Mouse (Mus musculus) brown adipose tissue, adult 24 weeks (tissue): ENCODE data around the gene Adam17. TPM values are rescaled to one million over a fixed set of nuclear protein-coding genes. Genes with fewer than 3 reads are reported as not detected.

Experiments used
- H3K27ac ChIP-seq: fragments of 200-500 bp; replicated peaks from 2 replicates; pipeline ENCODE4 v1.5.1; 2012; ENCODE audit warnings: low read depth, mild to moderate bottlenecking, low read length
- H3K4me1 ChIP-seq: fragments of 200-500 bp; 2 replicates; pipeline ENCODE4 v1.6.1; 2012; ENCODE audit warnings: low read length, mixed read lengths; ENCODE audit not compliant: control insufficient read depth, insufficient read depth, insufficient read length
- H3K4me3 ChIP-seq: fragments of 200-500 bp; 2 replicates; pipeline ENCODE4 v1.5.1; 2012; ENCODE audit warnings: low read depth, mild to moderate bottlenecking, low read length, moderate library complexity; ENCODE audit not compliant: insufficient read depth
- polyA plus RNA-seq: library from polyadenylated mRNA; stranded (reverse); fragments of >200 nt; gene quantifications from 2 replicates; pipeline ENCODE4 v1.2.4, GENCODE M21; 2012; ENCODE audit not compliant: missing spikeins, insufficient read depth, insufficient read length

Gene Adam17
- polyA plus RNA-seq, 1 experiment, result 14.9 TPM

DNA sequence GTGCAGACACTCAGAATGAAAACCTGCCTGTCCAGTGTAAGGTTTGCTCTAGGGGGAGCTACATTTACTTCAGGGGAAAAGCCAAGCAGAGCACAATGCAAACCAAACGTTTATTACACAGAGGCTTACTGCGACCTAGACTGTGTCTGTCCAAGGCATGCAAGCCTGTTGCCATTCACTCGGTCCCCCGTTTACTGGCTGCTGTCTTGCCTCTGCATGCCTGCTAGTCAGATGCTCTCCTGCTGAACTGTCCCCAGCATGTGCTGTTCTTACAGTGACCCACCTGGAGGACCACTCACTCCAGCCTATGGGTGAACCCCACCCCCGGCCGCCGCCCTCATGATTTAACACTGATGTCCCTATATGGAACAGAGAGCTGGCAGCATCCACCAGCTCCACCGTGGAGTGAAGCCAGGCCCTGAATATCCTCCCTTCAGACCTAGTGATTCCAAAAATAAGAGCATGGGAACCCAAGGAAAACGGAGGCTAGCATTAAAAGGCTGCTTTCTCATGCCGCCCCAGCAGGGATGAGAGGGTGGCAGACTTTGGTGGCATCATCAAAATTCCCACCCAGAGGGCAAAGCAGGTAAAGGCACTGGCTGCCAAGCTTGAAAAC is 42.4 kb downstream of the Adam17 start:
- H3K4me1 ChIP-seq, result no peaks in the 10 kb centered on the region
- no peak overlapping the region for H3K27ac ChIP-seq
- H3K4me3 ChIP-seq, result no peak overlapping the region

DNA sequence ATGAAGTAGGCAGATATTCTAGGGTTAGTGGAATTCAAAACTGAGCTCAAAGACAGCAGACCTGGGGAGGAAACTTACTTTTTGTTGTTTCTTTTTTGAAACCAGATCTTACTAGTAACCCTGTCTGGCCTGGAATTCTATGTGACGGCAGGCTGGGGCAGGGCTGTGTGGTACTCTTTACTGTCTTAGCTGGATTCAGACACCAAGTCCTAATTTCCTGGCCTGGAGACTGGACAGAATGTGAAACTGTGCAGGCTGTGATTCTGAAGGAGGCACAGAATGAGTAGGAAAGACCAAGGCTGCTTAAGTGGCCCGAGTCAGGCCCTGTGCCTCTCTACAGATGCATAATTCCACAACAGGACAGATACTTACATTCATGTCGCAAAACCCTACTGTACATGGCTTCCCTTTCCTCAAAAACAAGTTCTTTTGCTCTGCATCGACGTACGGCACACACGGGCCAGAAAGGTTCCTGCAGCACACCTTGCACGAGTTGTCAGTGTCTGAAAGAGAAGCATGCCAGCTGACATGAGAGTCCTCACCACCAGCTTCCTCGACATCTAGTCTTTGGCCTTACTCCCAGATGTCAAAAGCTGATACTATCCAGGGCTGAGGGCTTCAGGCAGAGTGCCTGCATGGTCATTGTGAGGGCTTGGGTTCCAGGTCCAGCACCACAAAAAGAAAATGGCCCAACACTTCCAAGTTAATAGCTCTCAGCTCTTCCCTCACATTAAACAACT is 43.6 kb downstream of the Adam17 start:
- Histone ChIP-seq H3K4me3 (no peak overlapping the region), H3K27ac (no peak overlapping the region), H3K4me1 (no peaks in the 10 kb centered on the region)

DNA sequence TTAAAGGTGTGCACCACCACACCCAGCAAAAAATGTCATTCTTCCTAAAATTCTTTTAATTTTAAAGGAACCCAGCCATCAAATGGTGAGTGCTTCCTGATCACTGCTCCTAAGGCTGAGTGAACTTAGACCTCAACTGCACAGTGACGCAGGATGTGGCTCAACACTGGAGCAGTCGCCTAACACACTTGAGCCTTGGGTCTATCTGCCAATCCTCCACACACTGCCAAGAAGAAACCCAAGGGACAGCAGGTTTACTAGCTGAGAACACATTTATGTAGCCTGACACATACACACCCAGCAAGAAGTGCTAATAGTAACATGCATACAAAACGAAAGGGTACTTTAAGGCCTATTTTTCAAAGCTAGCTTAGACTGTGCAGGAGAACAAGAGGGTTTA is 47.1 kb downstream of the Adam17 start:
- no peak overlapping the region for H3K4me3 ChIP-seq
- no peaks in the 10 kb centered on the region for H3K4me1 ChIP-seq
- H3K27ac ChIP-seq, result no peak overlapping the region

DNA sequence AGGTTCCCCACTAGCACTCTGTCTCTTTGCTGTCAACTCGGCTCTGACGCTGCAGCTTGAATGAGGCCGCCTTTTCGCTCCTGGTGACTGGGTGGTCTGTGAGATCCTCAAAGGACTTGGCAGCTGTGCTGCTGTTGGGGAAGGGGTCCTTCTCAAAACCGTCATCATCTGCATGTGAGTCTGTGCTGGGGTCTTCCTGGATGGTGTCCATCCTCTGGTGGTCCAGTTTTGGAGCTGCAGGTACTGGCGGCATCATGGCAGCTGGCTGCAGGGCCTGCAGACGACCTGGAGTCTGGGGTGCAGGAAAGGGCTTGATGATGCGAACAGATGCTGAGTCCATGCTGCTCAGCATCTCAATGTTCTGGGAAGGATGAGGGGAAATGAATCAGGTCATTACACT is 48.2 kb downstream of the Adam17 start:
- H3K4me1 ChIP-seq, result no peaks in the 10 kb centered on the region
- H3K4me3 ChIP-seq, result no peak overlapping the region
- H3K27ac ChIP-seq, result no peak overlapping the region

GRCm38 (mm10) chr12:21324101-21324500 is 49.3 kb downstream of the Adam17 start:
- no peak overlapping the region for H3K27ac ChIP-seq
- H3K4me1 ChIP-seq, result no peaks in the 10 kb centered on the region
- H3K4me3 ChIP-seq, result no peak overlapping the region

DNA sequence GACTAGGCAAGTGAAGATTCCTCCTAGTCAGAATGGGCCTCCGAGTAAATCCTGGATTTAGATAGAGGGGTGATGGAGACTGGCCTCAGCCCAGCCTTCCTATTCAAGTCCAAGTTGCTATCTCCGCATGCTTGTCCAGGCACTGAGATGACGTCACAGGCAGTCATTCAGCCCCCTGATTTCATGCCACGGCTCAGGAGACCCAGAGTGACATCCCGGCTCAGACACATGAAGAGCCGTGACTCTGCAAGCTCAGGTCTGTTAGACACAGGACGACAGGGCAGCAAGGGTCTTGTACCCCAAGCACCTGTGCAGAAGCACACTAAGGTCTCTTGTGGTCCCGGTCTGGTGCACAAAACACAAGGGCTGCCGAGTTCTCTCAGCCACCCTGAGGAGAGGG is 50.6 kb downstream of the Adam17 start:
- Histone ChIP-seq H3K27ac (no peak overlapping the region), H3K4me1 (no peaks in the 10 kb centered on the region), H3K4me3 (no peak overlapping the region)

GRCm38 (mm10) chr12:21322296-21322695 is 51.1 kb downstream of the Adam17 start:
- H3K4me1 ChIP-seq, result no peaks in the 10 kb centered on the region
- H3K4me3 ChIP-seq, result no peak overlapping the region
- no peak overlapping the region for H3K27ac ChIP-seq

GRCm38 (mm10) chr12:21321170-21321569 is 52.3 kb downstream of the Adam17 start:
- Histone ChIP-seq H3K27ac (no peak overlapping the region), H3K4me1 (no peaks in the 10 kb centered on the region), H3K4me3 (no peak overlapping the region)

DNA sequence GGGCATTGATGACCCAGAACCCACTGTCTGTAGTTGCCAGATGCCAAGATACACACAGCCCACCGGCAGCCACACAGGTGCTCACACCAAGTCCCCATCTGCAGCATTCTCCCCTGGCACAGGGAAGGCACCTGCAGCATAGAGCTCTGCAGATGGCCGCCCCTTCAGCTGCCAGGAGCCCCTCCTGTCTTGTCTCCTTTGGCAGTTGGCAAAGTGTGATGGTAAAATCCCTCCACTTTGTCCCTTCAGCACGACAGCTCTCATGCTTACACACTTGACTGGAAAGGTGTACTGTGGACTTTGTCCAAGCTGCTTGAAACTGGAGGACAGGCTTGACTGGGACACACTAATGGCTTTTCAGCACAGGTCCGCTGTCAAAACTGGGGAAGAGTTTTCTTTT is 53.1 kb downstream of the Adam17 start:
- no peaks in the 10 kb centered on the region for H3K4me1 ChIP-seq
- no peak overlapping the region for H3K4me3 ChIP-seq
- no peak overlapping the region for H3K27ac ChIP-seq

GRCm38 (mm10) chr12:21318143-21318895 is 55.1 kb downstream of the Adam17 start:
- H3K27ac ChIP-seq, result no peak overlapping the region
- no peak overlapping the region for H3K4me3 ChIP-seq
- no peaks in the 10 kb centered on the region for H3K4me1 ChIP-seq

DNA sequence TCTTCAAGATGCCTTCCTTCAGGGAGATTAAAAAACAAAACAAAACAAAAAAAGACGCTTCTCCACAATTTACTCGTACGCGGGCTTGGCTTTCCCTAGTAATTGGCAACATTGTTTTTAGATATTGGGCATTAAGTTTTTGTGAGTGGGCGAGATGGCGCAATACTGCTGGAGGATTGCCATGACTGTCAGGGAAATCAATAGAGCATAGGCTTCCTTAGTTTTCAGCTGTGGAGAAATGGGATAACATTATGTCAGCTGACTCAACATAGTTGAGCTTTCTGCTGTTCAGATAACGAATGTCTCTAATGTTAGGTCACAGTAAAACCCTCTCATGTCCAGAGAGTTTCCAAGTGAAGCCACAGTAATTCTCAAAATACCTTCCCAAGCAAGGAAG is 56.6 kb downstream of the Adam17 start:
- Histone ChIP-seq H3K4me1 (no peaks in the 10 kb centered on the region), H3K4me3 (peak overlapping the region; percentile 95), H3K27ac (0 out of 2 replicates have a peak overlapping the region, but pooled peaks have one; percentile 37)

GRCm38 (mm10) chr12:21315923-21316868 is 57.2 kb downstream of the Adam17 start, which contains the start of gene Iah1:
Gene Iah1 (plus strand): TSS chr12:21316389.
- Histone ChIP-seq H3K4me1 (no peaks in the 10 kb centered on the region), H3K27ac (peak within 1 kb of the TSS; percentile 72), H3K4me3 (peak within 1 kb of the TSS; percentile 95)

- Histone ChIP-seq H3K4me3 (no peak overlapping the region), H3K4me1 (no peaks in the 10 kb centered on the region), H3K27ac (no peak overlapping the region)
Observed at GRCm38 (mm10) chr12:21312201-21312600, 61.2 kb downstream of the Adam17 start.

DNA sequence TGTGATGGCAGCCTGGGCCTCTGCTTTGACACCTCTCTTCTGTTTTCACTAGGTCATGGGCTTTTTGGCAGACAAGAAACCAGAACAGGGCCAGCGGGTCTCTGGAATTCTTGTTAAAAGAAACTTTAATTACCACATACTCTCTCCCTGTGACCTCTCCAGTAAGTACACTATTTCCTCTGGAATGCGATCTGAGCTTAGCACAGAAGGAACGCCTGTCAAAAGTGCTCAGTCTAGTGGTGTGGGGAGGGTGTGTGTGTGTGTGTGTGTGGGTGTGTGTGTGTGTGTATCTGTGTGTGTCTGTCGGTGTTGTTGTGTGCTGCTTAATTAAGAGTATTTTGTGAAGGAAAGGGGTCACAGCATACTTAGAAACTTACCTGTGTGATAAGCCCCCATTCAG is 66.7 kb downstream of the Adam17 start:
- no peak overlapping the region for H3K4me3 ChIP-seq
- no peaks in the 10 kb centered on the region for H3K4me1 ChIP-seq
- H3K27ac ChIP-seq, result peak overlapping the region; percentile 51; the same call in 1 of the 2 replicates

DNA sequence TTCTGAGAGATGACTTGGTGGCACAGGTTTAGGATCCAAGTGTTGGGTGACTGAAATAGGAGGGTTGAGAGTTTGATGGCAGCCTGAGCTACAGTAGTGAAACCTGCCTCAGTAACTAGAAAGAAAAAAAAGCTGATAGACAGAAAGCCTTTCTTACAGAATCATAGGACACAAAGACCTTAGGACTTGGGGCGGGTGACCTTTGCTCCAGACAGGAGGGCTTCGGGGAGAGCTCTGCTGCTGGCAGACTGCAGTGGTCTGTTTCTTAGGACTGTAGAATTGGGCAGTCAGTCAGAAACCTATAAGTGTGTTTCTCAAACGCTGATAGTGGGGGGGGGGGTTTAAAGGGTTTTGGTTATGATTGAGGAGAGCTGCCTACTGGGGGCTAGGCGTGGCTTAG is 67.7 kb downstream of the Adam17 start:
- H3K4me1 ChIP-seq, result no peaks in the 10 kb centered on the region

More for the DNA sequence above, 67.7 kb downstream of the Adam17 start:
- H3K27ac ChIP-seq, result peak overlapping the region; percentile 42
- no peak overlapping the region for H3K4me3 ChIP-seq
